Mouse (Mus musculus): ENCODE measurements around the gene Lap3.

The Lap3 gene

DNA sequence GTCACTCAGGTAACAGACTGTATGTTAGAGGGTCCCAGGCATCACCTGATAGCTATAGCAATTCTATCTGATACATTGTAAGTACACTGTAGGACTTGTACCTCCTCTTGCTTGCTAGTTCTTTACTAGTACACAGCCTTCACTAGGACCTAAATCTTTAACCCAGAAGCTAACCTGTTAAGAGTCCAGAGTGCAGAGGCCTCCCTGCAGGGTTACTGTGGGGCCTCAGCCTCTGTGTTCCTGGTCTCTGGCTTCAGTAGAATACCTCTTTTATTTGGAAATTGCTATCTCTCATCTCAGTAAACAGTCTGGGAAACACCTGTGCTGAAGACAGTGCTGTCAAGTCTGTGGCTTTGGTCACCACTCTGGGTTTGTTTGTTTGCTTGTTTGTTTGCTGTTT is 2.9 kb downstream of the Lap3 start:
- DNase-seq (ENCODE audit: low spot score), result no peak

DNA sequence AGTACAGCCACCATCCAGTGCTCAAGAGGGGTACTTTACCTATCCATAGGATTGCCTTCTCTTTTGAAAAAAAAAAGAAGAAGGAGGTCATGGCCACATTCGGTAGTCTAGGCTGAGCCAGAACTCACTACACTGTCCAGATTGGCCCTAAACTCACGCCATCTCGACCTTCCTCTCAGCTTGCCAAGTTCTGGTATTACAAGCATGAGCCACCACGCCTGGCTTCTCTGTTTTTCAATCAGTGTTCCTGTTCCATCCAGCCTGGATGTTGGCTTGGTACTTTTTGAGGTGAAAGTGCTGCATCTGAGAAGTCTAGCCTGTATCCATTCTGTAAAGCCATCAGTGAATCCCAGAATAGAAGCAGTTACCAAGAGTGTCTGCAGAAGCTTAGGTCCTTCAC is 3.3 kb downstream of the Lap3 start:
- DNase-seq (ENCODE audit: low spot score), result no peak

DNA sequence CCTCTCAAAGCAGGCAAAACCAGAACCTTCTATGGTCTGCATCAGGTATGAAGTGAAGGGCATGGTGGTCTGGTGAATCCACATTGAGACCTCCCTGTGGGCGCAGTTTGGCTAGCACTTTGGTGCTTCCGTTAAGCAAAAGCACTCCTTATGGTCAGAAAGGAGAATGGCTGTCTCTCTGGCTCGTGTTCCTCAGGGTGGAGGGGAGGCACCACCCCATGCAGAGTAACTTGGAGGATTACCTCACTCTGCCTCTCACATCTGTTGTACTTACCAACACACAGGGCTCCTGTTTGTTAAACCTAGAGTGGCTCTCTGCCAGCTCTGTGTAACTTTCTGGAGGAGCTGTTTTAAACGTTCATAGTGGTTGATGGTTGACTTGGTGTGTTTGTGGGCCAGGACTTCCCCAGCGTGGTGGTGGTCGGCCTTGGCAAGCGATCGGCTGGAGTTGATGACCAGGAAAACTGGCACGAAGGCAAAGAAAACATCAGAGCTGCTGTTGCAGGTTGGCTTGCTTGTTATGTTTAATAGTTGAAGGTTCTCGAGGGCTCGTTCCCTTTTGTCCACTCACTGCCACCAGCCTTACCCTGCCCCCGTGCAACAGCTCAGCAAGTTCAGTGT is 3.9 kb downstream of the Lap3 start:
- no peak for DNase-seq (ENCODE audit: low spot score)

DNA sequence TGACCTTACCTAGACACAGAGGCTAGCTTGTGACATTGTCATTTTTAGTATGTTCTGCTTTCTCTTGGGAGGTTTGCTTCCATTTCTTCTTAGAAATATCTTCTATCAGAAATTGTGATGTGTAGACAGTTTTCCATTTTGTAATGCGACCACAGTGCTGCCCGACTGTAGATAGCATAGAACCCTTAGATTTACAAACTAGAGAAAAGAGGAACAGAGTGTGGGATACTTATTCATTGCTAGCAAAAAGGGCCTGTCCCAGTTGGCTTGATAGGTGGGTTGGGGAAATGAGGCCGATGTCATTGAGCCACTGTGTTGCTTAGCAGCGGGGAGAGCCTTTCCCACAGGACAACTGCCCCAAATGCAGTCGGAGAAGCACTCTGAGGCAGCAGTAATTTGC is 4.4 kb downstream of the Lap3 start:
- no peak for DNase-seq (ENCODE audit: low spot score)

DNA sequence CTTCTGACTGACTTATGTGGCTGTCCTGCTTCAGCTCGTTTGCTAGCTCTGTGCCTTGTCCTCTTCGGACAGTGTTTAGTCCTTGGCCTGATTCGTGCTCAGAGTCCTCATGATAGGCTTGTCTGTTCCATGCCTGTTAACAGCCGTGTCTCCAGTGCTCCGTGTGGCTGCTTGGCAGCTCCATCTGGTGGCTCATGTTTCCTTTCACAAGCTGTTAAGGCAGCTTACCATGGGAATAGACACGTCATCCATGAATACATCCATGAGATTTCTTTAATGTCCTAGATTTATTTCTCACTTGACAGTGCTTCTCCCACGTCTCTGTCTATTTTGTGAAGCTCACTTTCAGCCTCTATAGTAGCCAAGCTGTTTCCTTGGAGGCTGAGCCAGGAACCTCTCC is 16.9 kb downstream of the Lap3 start:
- no peak for DNase-seq (ENCODE audit: low spot score)

DNA sequence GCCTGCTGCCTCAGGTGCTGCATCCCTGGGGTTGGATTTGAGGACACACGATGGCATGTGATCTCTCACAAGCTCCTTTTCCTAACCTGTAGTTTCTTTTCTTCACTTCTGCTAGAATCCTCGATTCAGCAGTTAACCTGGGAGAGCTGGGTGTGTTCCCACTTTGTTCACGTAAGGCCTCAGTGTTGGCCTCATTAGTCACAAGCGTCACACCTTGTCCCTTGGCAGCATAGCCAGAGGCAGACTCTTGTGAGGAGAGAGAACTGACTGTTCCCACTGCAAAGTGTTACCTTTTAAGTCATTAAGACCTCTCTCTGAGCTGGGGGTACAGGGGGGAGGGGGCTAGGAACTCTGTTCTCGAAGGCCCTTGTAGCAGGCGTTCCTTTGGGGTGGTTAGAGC is 19.7 kb downstream of the Lap3 start:
- DNase-seq (ENCODE audit: low spot score), result no peak

DNA sequence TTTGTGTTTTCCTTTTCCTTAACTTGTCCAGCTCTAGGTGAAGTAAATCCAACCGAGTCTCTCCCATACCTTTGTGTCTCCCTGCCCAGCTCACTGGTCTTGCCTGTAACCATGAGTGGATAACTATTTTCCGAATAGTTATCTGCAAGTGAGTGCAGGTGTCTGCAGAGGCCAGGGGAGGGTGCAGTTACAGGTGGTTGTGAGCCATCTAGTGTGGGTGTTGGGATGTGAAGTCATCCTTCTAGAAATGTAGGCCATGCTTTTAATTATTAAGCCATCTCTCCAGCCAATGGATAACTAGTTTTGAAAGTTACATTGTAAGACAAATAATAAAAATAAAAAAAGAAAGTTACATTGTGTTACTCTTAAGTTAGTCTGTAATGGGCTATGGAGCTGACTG is 20.3 kb downstream of the Lap3 start:
- DNase-seq (ENCODE audit: low spot score), result no peak

DNA sequence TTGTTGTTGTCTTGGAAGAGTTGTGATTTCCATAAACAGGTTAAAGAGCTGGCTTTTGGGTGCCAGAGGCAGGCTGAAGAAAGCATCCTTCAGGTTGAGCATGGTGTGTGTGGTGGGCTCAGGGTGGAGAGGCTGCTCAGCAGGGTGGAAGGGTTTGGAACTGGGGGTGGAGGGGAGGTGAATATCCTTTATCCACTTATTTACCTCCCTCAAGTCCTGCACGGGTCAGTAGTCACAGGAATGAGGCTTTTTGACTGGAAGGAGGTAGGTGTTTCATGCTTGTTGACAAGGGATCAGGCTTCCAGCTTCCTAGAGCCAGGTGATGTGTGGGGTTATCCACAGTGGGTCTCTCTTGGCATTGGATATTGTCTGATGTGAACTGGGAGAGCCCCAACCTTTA is 21.4 kb downstream of the Lap3 start:
- no peak for DNase-seq (ENCODE audit: low spot score)

DNA sequence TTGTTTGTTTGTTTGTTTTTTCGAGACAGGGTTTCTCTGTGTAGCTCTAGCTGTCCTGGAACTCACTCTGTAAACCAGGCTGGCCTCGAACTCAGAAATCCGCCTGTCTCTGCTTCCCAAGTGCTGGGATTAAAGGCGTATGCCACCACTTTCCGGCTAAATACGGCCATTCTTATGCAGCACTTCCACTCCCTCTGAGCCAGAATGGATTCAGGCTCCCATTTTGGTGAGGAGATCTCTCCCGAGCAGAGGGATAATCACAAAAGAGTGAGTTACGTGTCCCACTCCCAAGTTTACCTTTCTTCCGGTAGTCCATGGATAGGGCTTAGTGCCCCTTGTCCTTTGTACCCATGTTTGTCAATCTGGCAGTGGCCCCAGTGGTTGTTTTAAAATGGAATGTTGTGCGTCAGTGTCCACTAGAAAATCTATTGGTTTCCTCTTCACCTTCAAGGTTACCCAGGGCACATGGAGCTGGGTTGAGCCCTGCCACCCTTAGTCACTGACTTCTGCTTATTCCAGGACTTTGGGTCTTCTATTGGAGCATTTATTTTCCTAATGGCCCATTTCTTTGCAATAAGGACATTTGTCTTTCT is 22.1 kb downstream of the Lap3 start:
- DNase-seq (ENCODE audit: low spot score), result no peak

DNA sequence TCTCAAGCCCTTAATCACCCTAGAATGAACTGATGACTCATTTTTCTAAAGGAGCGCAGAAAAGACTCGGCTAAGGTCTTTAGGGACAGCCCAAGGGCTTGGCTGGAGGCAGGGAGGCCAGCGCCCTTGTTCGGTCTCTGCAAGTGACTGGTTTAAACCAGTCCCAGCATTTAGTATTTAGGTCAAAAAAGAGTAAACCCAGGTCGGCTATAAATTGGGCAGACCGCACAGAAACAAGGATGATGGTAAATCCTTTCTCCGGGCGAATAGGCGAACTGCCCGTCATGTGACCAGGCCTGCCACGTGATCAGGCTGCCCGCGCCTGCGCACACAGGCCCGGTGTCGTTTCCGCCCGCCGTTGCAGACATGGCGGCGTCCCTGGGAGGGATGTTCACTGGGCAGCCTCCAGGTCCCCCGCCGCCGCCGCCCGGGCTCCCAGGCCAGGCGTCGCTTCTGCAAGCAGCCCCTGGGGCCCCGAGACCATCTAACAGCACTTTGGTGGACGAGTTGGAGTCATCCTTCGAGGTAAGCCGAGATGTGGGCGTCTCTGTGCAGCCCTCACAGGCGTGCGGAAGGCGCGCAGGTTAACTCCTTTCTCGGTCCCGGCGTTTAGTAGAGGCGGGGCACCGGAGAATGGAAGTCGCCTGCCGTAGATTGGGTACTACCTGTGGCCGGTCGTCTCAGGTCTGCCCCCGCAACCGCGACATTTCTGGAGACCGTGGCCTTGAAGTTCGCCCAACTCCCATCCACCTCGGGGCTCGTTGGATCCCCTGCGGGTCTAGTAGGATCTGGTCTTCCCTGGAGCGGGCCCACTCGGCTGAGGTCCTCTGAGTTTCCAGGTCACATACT is 27.0 kb downstream of the Lap3 start, which contains the start of gene Med28:
Gene Med28, plus strand, starts transcription at position 270 of the 849 bp plus-strand sequence.
- peak; percentile 96 for DNase-seq (ENCODE audit: low spot score)

DNA sequence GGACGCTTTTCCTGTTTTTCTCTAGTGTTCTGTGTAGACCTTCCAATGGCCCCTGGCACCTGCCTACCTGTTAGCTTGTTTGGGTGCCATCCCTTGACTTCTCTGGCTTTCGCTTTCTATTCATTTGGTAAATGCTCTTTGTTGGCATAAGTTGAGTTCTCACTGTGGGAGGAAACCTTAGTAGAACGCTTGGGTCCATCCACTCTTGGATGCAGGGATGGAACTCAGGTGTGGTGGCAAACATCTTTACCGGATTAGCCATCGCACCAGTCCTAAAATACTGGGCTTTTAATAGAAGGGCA is 27.6 kb downstream of the Lap3 start:
- DNase-seq (ENCODE audit: low spot score), result no peak

DNA sequence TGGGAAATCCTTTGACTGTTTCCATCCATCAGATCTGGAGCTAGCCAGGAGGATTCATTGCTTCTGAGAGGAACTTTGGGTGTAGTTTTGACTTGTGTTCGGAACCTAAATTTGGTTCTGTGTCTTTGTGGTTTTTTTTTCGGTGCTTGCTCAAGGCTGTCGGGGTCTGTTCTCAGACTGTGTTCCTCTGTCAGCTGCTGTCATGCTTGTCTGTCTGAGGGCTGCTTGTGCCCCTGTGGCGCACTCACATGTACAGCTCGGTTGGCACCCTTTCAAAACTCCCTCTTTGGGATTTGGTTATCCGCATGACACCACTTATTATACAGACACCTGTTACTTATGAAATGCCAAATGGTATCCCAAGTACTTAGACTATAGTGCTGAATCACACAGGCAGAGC is 28.4 kb downstream of the Lap3 start:
- no peak for DNase-seq (ENCODE audit: low spot score)

DNA sequence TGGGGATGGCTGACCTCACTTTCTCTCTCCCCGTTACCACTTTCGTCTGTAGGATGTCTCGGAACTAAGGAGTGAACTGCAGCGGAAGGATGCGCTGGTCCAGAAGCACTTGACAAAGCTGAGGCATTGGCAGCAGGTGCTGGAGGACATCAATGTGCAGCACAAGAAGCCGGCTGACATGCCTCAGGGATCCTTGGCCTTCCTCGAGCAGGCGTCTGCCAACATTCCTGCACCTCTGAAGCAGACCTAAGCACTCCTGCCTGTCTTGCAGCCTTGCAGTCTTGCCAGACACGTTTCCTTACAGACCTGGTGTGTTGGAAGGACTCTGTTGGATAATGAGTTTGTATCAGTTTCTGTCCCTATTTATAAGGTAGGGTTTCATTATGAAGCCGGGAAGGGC is 31.9 kb downstream of the Lap3 start:
- no peak for DNase-seq (ENCODE audit: low spot score)

DNA sequence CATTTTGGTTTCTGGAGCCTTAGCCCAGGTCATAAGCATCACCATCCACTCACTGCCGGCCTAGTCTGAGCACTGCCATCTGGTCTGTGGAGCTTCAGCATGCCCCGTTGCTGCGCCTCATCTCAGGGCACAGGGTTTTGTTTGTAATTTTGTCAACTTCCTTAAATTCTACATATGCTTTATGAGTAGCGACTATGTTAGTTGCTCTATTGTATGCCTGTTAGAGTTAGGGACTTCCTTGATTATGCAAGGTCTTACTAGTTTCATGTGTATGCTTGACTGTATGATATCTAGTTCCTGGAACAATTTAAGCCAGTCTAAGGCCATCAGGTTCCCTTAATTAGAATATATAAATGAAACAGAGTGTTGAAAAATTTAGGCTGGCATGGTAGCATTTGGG is 33.2 kb downstream of the Lap3 start:
- DNase-seq (ENCODE audit: low spot score), result no peak

DNA sequence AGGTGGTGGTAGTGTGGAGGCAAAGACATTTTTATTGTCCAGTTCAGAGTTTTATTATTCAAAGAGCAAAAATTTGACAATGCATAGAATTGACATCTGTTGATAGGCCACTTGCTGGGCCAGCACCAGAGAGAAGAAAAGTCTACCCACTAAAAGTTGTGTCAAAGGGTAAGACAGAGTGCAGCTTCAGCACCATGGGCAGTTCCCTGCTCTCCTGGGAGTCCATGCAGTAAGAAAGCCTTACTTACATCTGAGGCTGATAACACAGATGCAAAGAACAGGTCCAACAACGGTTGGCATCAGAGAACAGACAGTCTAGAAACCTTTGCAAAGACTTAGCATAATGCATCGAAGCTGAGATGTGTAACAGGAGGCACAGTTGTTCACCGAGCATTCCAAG is 36.5 kb downstream of the Lap3 start:
- DNase-seq (ENCODE audit: low spot score), result no peak

DNA sequence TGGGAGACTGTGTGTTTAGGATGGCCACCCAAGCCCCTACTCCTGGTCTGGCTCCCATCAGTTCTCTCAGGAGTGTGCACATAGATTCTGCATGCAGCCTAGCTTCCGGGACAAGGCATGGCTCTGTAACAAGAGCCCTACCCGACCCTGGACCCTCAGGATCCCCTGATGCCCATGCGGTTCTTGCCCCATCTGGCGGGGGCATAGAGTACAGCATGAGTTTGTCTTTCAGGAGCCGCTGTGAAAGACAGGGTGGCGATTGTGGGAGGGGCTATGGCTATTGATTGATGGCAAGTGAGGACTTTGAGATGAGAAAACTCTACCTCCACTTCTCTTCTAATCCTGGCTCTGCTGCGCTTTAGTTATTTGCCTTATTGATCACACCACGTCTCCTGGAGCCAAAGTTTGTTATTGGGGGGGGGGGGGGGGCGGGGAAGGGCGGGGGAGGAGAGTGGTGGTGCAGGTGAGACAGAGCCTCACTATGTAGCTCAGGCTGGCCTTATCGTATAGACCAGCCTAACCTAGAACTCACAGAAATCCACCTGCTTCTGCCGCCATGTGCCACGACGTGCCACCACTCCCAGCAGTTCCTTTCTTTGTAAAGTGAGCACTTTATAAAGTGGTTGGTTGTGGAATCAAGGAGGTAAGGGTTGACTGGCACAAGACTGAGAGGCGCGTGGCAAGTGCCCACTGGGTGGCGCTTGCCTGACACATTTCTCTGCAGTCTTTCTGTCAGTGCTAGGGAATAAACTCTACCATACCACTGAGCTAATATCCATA is 41.3 kb downstream of the Lap3 start:
- DNase-seq (ENCODE audit: low spot score), result peak; percentile 16

DNA sequence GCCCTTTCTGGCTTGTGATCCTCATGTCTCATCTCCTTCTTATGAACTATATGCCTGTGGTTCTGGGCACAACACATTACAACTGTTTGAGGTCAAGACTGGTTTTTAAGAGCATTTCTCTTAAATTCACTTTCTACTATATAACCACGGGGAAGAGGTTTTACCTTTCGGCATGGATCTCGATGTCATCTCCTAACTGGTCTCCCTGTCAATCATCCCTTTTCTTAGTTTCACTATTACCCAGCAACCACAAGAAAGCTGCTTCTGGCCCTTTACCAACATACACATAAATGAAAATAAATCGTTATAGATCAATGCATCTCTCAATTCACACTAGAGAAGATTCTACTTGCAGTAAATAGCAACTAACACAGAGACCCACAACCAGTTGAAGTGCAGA is 42.0 kb downstream of the Lap3 start:
- no peak for DNase-seq (ENCODE audit: low spot score)

DNA sequence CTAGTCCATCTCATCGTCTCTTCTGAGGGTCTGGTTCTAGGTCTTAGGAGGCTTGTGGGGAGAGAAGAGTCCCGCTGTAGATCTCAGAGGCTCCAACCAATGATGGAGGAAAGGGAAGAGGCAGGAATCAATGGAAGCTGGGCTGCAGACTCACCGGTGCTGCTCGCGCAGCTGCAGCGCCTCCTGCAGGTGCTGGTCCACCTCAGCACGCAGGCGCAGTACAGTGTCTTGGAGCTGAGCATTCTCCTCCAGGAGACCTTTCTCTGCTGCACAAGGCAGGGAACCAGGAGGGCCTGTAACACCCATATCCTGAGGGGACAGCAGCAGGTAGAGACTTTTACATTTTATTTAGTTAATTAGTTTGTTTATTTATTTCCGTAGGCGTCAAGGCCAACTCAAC is 46.3 kb downstream of the Lap3 start:
- DNase-seq (ENCODE audit: low spot score), result no peak

DNA sequence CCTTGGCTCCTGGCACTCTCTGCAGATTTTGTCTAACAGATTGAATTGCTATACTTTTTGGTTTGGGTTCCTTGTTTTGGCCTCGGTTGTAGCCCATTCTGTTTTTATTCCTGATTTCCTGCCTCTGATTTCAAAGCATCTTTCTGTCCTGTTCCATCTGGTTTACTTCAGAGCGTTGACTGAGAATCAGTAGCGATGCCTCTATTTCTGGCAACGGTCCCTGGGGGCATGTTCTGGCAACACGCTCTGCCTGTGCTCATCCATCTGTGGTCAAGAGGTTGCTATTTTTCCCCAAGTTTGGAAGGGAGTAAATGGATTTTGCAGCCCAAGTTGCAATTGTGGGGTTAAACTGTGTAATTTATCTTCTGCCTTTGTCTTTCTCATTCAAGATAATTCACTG is 50.2 kb downstream of the Lap3 start:
- DNase-seq (ENCODE audit: low spot score), result no peak

DNA sequence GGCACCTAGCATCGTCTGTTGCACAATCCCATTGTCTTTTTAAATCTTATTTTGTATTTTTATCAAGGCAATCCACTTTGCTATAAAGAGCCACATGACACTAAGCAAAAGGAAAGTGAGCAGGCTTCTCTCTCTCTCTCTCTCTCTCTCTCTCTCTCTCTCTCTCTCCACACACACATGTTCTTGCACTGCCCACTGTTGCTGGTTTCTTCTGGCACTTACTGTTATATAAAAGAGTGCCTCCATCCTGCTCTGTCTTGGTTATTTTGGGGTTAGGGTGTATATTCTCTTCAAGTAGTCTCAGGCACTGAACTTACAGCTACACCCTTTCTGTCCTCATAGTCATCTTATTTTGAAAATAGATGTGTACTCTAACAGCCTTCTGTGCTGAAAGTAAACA is 56.4 kb downstream of the Lap3 start:
- no peak for DNase-seq (ENCODE audit: low spot score)
